Mouse (Mus musculus): ENCODE data around the gene Efna1.

DNA sequence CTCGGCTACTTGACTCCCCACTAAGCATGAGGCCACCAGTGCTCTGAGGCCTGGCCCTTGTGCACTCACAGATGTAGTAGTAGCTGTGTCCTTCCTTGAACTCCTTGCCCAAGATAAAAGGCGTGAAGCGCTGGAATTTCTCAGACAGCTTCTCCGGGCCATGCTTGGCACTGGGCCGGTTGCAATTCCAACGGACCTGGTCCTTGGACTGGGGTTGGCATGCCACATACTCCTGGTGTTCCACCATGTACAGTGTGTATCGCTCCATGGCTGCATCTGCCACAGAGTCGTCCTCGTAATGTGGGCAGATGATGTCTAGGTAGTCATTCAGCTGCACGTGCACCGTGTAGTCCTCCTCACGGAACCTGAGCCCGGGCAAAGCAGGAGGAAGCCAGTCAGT lies 4.9 kb downstream of the Efna1 start:
- no peak for TF ChIP-seq CTCF (IDR thresholded peaks at IDR 0.05; ENCODE audit: low read depth, low read length)
- no peak for TF ChIP-seq POLR2AphosphoS5 (IDR thresholded peaks at IDR 0.05; ENCODE audit: insufficient replicate concordance, low read depth, low read length)
- TF ChIP-seq GATA1 (IDR thresholded peaks at IDR 0.05; ENCODE audit: borderline replicate concordance, low read length) = no peak
